Mouse (Mus musculus): ENCODE data around the gene Wdtc1.

The Wdtc1 gene

GRCm38 (mm10) chr4:133319667-133320066, 33.6 kb downstream of the Wdtc1 start:
- DNase-seq (ENCODE audit: low spot score): no peak

- DNase-seq (ENCODE audit: low spot score): no peak
Observed at GRCm38 (mm10) chr4:133315991-133316390, 37.3 kb downstream of the Wdtc1 start.

DNA sequence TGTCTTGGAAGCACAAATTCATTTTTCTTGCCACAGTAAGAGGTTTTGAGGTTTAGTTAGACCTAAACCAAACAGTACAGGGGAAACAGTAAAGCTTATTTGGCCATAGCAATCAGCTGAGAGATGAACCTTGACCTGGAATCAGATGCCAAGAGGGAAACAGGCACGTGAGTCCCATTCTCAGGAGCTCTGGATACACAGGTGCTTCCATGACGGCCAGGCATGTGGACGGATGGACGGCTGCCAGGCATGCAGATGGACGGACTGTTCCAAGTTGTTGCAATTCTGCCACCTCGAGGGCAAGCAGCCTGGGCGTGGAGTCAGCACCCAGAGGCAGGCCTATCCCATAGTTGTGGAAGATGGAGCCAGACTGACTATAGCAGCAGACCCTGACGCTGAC, 38.4 kb downstream of the Wdtc1 start:
- DNase-seq (ENCODE audit: low spot score): no peak

- DNase-seq (ENCODE audit: low spot score): peak; percentile 90
Observed at GRCm38 (mm10) chr4:133309948-133310347, 43.3 kb downstream of the Wdtc1 start.

GRCm38 (mm10) chr4:133307331-133307730, 46.0 kb downstream of the Wdtc1 start:
- no peak for DNase-seq (ENCODE audit: low spot score)

DNA sequence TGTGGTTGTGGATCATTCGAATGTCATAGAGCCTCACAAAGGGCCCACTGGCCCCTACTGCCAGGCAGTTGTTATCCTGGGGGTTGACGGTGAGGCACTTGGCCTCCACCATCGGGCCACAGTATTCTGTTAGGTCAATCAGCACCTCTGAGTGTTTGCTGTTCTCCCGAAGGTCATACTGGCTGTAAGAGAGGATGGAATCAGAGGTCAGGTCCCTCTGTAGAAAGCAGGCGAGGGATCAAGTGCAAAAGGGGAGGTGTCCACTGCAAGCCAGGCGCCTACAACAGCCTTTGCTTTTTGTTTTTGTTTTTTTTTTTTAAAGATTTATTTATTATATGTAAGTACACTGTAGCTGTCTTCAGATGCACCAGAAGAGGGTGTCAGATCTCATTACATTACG, 47.5 kb downstream of the Wdtc1 start:
- no peak for DNase-seq (ENCODE audit: low spot score)

DNA sequence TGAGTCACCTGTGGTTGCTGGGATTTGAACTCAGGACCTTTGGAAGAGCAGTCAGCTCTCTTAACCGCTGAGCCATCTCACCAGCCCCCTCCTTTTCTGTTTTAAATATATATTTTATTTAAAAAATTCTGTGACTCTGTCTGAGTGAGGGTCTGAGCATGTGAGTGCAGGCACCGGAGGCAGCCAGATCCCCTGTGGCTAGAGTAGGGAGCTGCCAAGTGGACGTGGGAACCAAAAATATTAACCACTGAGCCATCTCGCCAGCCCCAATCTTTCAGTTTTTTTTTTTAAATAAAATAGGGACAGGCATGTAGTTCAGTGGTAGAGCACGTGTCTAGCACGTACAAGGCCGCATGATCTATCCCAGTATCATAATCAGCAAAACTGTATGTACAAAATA, 48.5 kb downstream of the Wdtc1 start:
- no peak for DNase-seq (ENCODE audit: low spot score)

DNA sequence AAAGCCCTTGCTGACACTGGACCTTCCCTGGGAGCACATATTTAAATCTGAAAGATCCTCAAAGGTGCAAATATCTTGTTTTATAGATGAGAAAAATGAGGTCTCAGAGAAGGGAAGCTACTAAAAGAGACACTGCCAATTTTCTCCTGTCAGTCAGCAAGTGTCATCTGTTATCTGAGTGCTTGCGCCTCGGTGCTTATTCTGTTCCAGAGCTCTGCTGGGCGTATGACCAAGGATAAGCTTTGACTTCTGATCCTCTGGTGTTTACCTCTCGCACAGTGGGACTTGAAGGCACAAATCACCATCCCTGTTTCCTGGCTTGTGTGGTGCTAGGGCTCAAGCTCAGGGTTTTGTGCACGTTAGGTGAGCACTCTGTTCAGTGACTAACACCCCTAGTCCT, 50.6 kb downstream of the Wdtc1 start:
- no peak for DNase-seq (ENCODE audit: low spot score)

GRCm38 (mm10) chr4:133301802-133302201, 51.5 kb downstream of the Wdtc1 start:
- DNase-seq (ENCODE audit: low spot score): peak; percentile 53

- DNase-seq (ENCODE audit: low spot score): no peak
Observed at GRCm38 (mm10) chr4:133300421-133300820, 52.9 kb downstream of the Wdtc1 start.

- no peak for DNase-seq (ENCODE audit: low spot score)
Observed at GRCm38 (mm10) chr4:133299701-133300100, 53.6 kb downstream of the Wdtc1 start.

DNA sequence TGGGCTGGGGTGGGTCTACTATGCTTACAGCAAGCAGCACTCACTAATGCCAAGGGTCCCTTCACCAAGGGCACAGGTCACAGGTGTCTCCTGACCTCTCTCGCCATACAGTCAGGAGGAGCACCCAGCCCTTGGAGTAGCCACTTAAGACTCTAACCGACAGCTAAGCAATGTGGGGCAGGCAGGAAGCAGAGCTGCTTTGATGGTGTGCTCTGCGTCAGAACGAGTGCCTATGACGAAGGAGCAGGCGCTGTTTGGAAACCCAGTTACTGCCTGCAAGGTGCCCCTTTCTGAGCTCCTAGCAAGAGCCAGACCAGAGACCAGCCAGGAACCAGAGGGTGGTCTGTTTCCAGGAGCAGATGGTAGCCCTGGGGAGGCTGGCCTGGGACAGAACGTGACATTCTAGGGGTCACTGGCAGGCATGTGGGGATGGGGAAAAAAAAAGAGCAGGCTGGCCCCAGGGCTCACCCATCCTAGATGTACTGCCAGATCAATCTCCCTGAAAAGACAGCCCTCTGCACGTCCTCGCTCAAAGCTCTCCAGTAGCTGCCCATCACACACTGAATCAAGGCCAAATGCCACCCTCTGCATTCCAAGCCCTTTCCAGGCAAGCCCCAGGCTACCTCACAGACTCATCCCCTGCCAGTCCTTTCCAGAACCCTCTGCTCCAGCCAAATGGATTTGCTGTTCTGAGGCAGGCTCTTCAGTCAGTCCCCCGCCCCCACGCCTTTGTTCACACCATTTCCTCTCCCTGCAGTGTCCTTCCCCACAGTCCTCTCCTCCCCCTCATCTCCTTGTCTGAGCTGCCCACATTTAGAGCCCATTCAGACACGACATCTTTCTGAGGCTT, 54.5 kb downstream of the Wdtc1 start:
- no peak for DNase-seq (ENCODE audit: low spot score)

GRCm38 (mm10) chr4:133297801-133298238, 55.5 kb downstream of the Wdtc1 start:
- DNase-seq (ENCODE audit: low spot score): peak; percentile 72

DNA sequence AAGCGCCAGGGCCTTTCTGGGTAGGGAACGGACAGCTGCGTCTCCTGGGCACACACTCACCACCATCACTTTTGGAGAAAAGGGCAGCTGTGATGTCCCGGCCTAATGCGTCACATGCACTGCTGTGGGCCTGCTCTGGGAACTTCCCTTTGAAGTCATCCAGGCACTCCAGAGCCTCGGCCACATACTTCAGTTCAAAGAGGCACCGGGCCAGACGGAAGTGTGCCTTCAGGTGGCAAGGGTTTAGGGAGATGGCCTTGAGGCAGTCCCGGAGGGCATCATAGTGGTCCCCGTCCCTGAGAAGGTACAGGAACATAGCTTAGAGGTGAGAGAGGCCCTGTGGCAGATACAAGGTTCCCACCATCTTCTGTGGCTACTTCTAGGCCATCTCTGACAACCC, 55.9 kb downstream of the Wdtc1 start:
- no peak for DNase-seq (ENCODE audit: low spot score)

- no peak for DNase-seq (ENCODE audit: low spot score)
Observed at GRCm38 (mm10) chr4:133294084-133294483, 59.2 kb downstream of the Wdtc1 start.

- no peak for DNase-seq (ENCODE audit: low spot score)
Observed at GRCm38 (mm10) chr4:133292901-133293843, 60.1 kb downstream of the Wdtc1 start.

DNA sequence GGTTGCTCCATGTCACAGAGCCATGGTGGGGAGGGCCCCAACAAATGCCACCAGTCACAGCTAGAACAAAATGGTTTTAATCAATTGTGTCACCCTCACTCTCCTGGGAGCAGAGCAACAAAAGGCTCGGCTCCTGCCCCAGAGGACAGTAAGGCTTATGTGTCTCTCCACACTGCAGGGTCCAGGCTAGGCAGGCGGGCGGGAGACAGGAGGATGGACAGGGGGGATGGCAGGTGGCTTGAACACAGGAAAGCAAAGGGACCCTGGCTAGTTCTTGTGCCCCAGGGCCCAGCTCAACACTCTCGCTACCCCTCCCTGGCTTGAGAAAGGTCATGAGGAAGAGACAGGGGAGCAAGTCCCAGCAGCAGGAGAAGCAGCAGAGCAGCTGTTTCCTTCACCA, 60.9 kb downstream of the Wdtc1 start:
- DNase-seq (ENCODE audit: low spot score): no peak

GRCm38 (mm10) chr4:133291255-133291654, 62.0 kb downstream of the Wdtc1 start:
- DNase-seq (ENCODE audit: low spot score): no peak

GRCm38 (mm10) chr4:133286476-133287077, 66.7 kb downstream of the Wdtc1 start:
- no peak for DNase-seq (ENCODE audit: low spot score)

DNA sequence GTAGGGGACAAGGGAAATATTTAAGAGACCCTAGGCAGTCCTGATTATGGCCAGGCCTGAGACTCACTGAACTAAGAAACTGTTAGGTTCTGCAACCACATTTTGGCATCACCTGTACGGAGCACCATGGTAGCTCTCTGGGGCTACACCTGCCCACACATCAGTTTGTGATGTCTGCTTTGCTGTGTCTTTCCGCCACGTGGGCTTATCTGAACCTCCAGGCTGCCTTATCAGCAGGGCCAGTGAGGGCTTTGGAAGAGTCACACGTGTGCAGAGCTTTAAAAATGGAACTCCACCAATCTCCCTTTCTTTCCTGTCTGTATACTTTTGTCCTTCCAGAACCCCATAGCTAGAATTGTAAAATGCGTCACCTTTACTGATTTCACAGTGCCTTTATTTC, 67.3 kb downstream of the Wdtc1 start:
- DNase-seq (ENCODE audit: low spot score): no peak

- DNase-seq (ENCODE audit: low spot score): no peak
Observed at GRCm38 (mm10) chr4:133285299-133285698, 68.0 kb downstream of the Wdtc1 start.

DNA sequence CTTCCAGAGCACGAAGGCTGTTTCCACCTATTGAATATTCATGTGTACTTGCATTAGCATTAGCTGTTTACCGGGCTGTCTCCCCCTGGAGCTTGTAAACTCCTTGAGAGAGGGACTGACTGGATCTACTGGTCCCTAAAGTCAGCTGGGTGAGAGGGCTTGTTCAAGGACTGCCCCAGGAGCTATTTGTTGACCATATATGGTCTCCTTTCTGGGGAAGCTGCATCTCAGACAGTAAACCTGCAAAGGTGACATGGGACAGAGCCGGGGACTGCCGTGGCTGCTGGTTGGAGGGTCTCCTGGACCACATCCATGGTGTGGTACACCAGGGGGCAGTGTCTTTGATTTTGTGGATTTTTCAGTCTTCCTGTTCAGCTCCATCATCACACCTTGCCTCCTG, 70.6 kb downstream of the Wdtc1 start:
- DNase-seq (ENCODE audit: low spot score): no peak

All from ovary, postnatal 10 days (tissue).